Mouse (Mus musculus): ENCODE results near the gene Trim7. TPM values are rescaled to one million over a fixed set of nuclear protein-coding genes. Genes with fewer than 3 reads are reported as not detected.
"Not testable (repeated sequence)": the region's sequence is repeated elsewhere in the genome, so short reads cannot be mapped to it uniquely, and the experiment has no call there.

Gene Trim7
- polyA plus RNA-seq, 1 experiment from 2014 or later: 0.18 TPM

GRCm38 (mm10) chr11:48817794-48818193 is 8.1 kb upstream of the Trim7 start:
- ATAC-seq (replicated peaks; ENCODE audit: low FRiP score) (no peak), DNase-seq (ENCODE audit: low spot score) (no peak)
- peak overlapping the region; percentile 95 for H3K4me3 ChIP-seq (ENCODE audit: low read depth, low read length)
- peak overlapping the region; percentile 76 for H3K4me2 ChIP-seq
- no peaks in the 10 kb centered on the region for H3K27me3 ChIP-seq (replicated peaks; ENCODE audit: control insufficient read depth, insufficient read depth, low read length)
- H3K4me1 ChIP-seq (replicated peaks; ENCODE audit: control insufficient read depth, insufficient read depth, low read length): peaks cover 22% of the 10 kb centered on the region
- no peaks in the 10 kb centered on the region for H3K9me3 ChIP-seq (ENCODE audit: control insufficient read depth, low read length)
- WGBS: 6% methylated on average over 9 of the region's 9 CpGs
- H3K9ac ChIP-seq (ENCODE audit: low read depth, low read length): peak overlapping the region; percentile 80
- peak overlapping the region; percentile 86 for H3K27ac ChIP-seq (ENCODE audit: low read depth, low read length)
- H3K36me3 ChIP-seq (ENCODE audit: control insufficient read depth, insufficient read depth, low read length): peaks cover 4% of the 10 kb centered on the region; the same call in 1 of the 2 replicates

GRCm38 (mm10) chr11:48818346-48818745 is 7.6 kb upstream of the Trim7 start:
- H3K27me3 ChIP-seq (replicated peaks; ENCODE audit: control insufficient read depth, insufficient read depth, low read length): no peaks in the 10 kb centered on the region
- H3K4me2 ChIP-seq: peak overlapping the region; percentile 76
- WGBS: under 1% methylated on average over 16 of the region's 16 CpGs
- DNase-seq (ENCODE audit: low spot score) (peak; percentile 82), ATAC-seq (replicated peaks; ENCODE audit: low FRiP score) (peak; percentile 3; the same call in 1 of the 2 replicates)
- H3K9me3 ChIP-seq (ENCODE audit: control insufficient read depth, low read length): no peaks in the 10 kb centered on the region
- peaks cover 22% of the 10 kb centered on the region for H3K4me1 ChIP-seq (replicated peaks; ENCODE audit: control insufficient read depth, insufficient read depth, low read length)
- no peaks in the 10 kb centered on the region; the same call in 1 of the 2 replicates for H3K36me3 ChIP-seq (ENCODE audit: control insufficient read depth, insufficient read depth, low read length)
- H3K4me3 ChIP-seq (ENCODE audit: low read depth, low read length): peak overlapping the region; percentile 95
- H3K9ac ChIP-seq (ENCODE audit: low read depth, low read length): peak overlapping the region; percentile 80; the same call in 1 of the 2 replicates
- no peak overlapping the region for H3K27ac ChIP-seq (ENCODE audit: low read depth, low read length)

- Histone ChIP-seq H3K4me1 (replicated peaks; ENCODE audit: control insufficient read depth, insufficient read depth, low read length) (peaks cover 20% of the 10 kb centered on the region), H3K27me3 (replicated peaks; ENCODE audit: control insufficient read depth, insufficient read depth, low read length) (peaks cover 5% of the 10 kb centered on the region), H3K36me3 (ENCODE audit: control insufficient read depth, insufficient read depth, low read length) (no peaks in the 10 kb centered on the region), H3K4me3 (ENCODE audit: low read depth, low read length) (no peak overlapping the region), H3K9me3 (ENCODE audit: control insufficient read depth, low read length) (no peaks in the 10 kb centered on the region), H3K9ac (ENCODE audit: low read depth, low read length) (no peak overlapping the region), H3K27ac (ENCODE audit: low read depth, low read length) (peak overlapping the region; percentile 54), H3K4me2 (no peak overlapping the region; the same call in 1 of the 2 replicates)
- 55% methylated on average over 7 of the region's 7 CpGs for WGBS
- DNase-seq (ENCODE audit: low spot score): no peak
- ATAC-seq (replicated peaks; ENCODE audit: low FRiP score): no peak
Measured at GRCm38 (mm10) chr11:48819614-48820307, 6.2 kb upstream of the Trim7 start.

- Histone ChIP-seq H3K4me3 (ENCODE audit: low read depth, low read length) (no peak overlapping the region), H3K36me3 (ENCODE audit: control insufficient read depth, insufficient read depth, low read length) (no peaks in the 10 kb centered on the region), H3K4me2 (no peak overlapping the region), H3K9ac (ENCODE audit: low read depth, low read length) (no peak overlapping the region), H3K9me3 (ENCODE audit: control insufficient read depth, low read length) (no peaks in the 10 kb centered on the region), H3K27ac (ENCODE audit: low read depth, low read length) (peak overlapping the region; percentile 54), H3K27me3 (replicated peaks; ENCODE audit: control insufficient read depth, insufficient read depth, low read length) (peaks cover 9% of the 10 kb centered on the region), H3K4me1 (replicated peaks; ENCODE audit: control insufficient read depth, insufficient read depth, low read length) (peaks cover 17% of the 10 kb centered on the region)
- ATAC-seq (replicated peaks; ENCODE audit: low FRiP score) (no peak), DNase-seq (ENCODE audit: low spot score) (no peak)
Measured at GRCm38 (mm10) chr11:48820308-48820674, 5.6 kb upstream of the Trim7 start.

- H3K9ac ChIP-seq (ENCODE audit: low read depth, low read length); H3K9me3 ChIP-seq (ENCODE audit: control insufficient read depth, low read length); H3K36me3 ChIP-seq (ENCODE audit: control insufficient read depth, insufficient read depth, low read length); H3K4me2 ChIP-seq; H3K27me3 ChIP-seq (replicated peaks; ENCODE audit: control insufficient read depth, insufficient read depth, low read length); DNase-seq (ENCODE audit: low spot score); H3K4me3 ChIP-seq (ENCODE audit: low read depth, low read length); H3K27ac ChIP-seq (ENCODE audit: low read depth, low read length); H3K4me1 ChIP-seq (replicated peaks; ENCODE audit: control insufficient read depth, insufficient read depth, low read length); ATAC-seq (replicated peaks; ENCODE audit: low FRiP score): not testable (repeated sequence)
- 80% methylated on average over 14 of the region's 14 CpGs for WGBS
Measured at GRCm38 (mm10) chr11:48821299-48821698, 4.6 kb upstream of the Trim7 start.

GRCm38 (mm10) chr11:48822768-48823512 is 3.0 kb upstream of the Trim7 start:
- H3K27me3 ChIP-seq (replicated peaks; ENCODE audit: control insufficient read depth, insufficient read depth, low read length): peaks cover 9% of the 10 kb centered on the region
- peak overlapping the region; percentile 49 for H3K4me3 ChIP-seq (ENCODE audit: low read depth, low read length)
- 37% methylated on average over 14 of the region's 14 CpGs for WGBS
- H3K36me3 ChIP-seq (ENCODE audit: control insufficient read depth, insufficient read depth, low read length): no peaks in the 10 kb centered on the region
- peaks cover 13% of the 10 kb centered on the region for H3K4me1 ChIP-seq (replicated peaks; ENCODE audit: control insufficient read depth, insufficient read depth, low read length)
- peak overlapping the region; percentile 85 for H3K4me2 ChIP-seq
- H3K9me3 ChIP-seq (ENCODE audit: control insufficient read depth, low read length): peaks cover 3% of the 10 kb centered on the region; the same call in 1 of the 2 replicates
- ATAC-seq (replicated peaks; ENCODE audit: low FRiP score): no peak
- H3K27ac ChIP-seq (ENCODE audit: low read depth, low read length): no peak overlapping the region
- no peak overlapping the region for H3K9ac ChIP-seq (ENCODE audit: low read depth, low read length)
- DNase-seq (ENCODE audit: low spot score): no peak

GRCm38 (mm10) chr11:48823536-48823972 is 2.4 kb upstream of the Trim7 start:
- Histone ChIP-seq H3K27me3 (replicated peaks; ENCODE audit: control insufficient read depth, insufficient read depth, low read length) (peaks cover 9% of the 10 kb centered on the region), H3K9ac (ENCODE audit: low read depth, low read length) (peak overlapping the region; percentile 39; the same call in 1 of the 2 replicates), H3K4me3 (ENCODE audit: low read depth, low read length) (peak overlapping the region; percentile 49), H3K36me3 (ENCODE audit: control insufficient read depth, insufficient read depth, low read length) (no peaks in the 10 kb centered on the region), H3K9me3 (ENCODE audit: control insufficient read depth, low read length) (peaks cover 5% of the 10 kb centered on the region; the same call in 1 of the 2 replicates), H3K4me2 (peak overlapping the region; percentile 85), H3K27ac (ENCODE audit: low read depth, low read length) (no peak overlapping the region), H3K4me1 (replicated peaks; ENCODE audit: control insufficient read depth, insufficient read depth, low read length) (peaks cover 13% of the 10 kb centered on the region)
- WGBS: 2% methylated on average over 15 of the region's 15 CpGs
- peak; percentile 76 for ATAC-seq (replicated peaks; ENCODE audit: low FRiP score)
- DNase-seq (ENCODE audit: low spot score): peak; percentile 79

GRCm38 (mm10) chr11:48824311-48824830 is 1.6 kb upstream of the Trim7 start:
- ATAC-seq (replicated peaks; ENCODE audit: low FRiP score): no peak; the same call in 1 of the 2 replicates
- Histone ChIP-seq H3K27me3 (replicated peaks; ENCODE audit: control insufficient read depth, insufficient read depth, low read length) (peaks cover 9% of the 10 kb centered on the region), H3K27ac (ENCODE audit: low read depth, low read length) (no peak overlapping the region), H3K4me3 (ENCODE audit: low read depth, low read length) (peak overlapping the region; percentile 49), H3K9me3 (ENCODE audit: control insufficient read depth, low read length) (peaks cover 5% of the 10 kb centered on the region; the same call in 1 of the 2 replicates), H3K9ac (ENCODE audit: low read depth, low read length) (peak overlapping the region; percentile 25; the same call in 1 of the 2 replicates), H3K4me2 (peak overlapping the region; percentile 85), H3K4me1 (replicated peaks; ENCODE audit: control insufficient read depth, insufficient read depth, low read length) (peaks cover 13% of the 10 kb centered on the region), H3K36me3 (ENCODE audit: control insufficient read depth, insufficient read depth, low read length) (no peaks in the 10 kb centered on the region)
- DNase-seq (ENCODE audit: low spot score): no peak
- 5% methylated on average over 22 of the region's 22 CpGs for WGBS
